Mouse (Mus musculus) kidney, embryonic 15.5 days (tissue): Measurements from ENCODE around the gene Armcx2. TPM values are rescaled to one million over a fixed set of nuclear protein-coding genes. Genes with fewer than 3 reads are reported as not detected.

Experiments used
- microRNA-seq: library from miRNA; unstranded; fragments of <30 nt; microRNA quantifications from one replicate; pipeline ENCODE4, GENCODE M21; 2016
- polyA plus RNA-seq: library from polyadenylated mRNA; unstranded; fragments of >200 nt; fragmentation: Nextera tagmentation; extraction: Ambion mirVana; gene quantifications from 2 replicates; pipeline ENCODE4 v1.2.1, GENCODE M21; 2015

Gene Armcx2
- polyA plus RNA-seq, 1 experiment from 2014 or later = 78.4 TPM

Small RNA genes lying within 50 kb of the gene (microRNA-seq; reads per million reads assigned to microRNA genes)
- 0.44 reads per million for gene Mir7093

Other genes starting within 250 kb of the Armcx2 start
- gene Btk, start 225.7 kb downstream of the Armcx2 start, polyA plus RNA-seq = 1.1 TPM in 2 replicates
- gene Rpl36a, start 223.6 kb downstream of the Armcx2 start, polyA plus RNA-seq = 426 and 524 TPM in 2 replicates
- gene Gla, start 208.1 kb downstream of the Armcx2 start, polyA plus RNA-seq = 5.7 TPM in 2 replicates
- 159 and 167 TPM in 2 replicates for gene Hnrnph2, start 208.0 kb downstream of the Armcx2 start, polyA plus RNA-seq
- gene Armcx4, start 122.7 kb downstream of the Armcx2 start, polyA plus RNA-seq = 4.5 and 4.6 TPM in 2 replicates
- 50.5 and 55.0 TPM in 2 replicates for gene Armcx1, start 91.3 kb downstream of the Armcx2 start, polyA plus RNA-seq
- 22.6 and 22.9 TPM in 2 replicates for gene Armcx6, start 57.8 kb downstream of the Armcx2 start, polyA plus RNA-seq
- 61.5 and 63.5 TPM in 2 replicates for gene Armcx3, start 52.6 kb downstream of the Armcx2 start, polyA plus RNA-seq
- 0.31 and 0.65 TPM in 2 replicates for gene Nxf2, start 155.5 kb upstream of the Armcx2 start, polyA plus RNA-seq
- gene Zmat1, start 200.0 kb upstream of the Armcx2 start, polyA plus RNA-seq = 5.8 and 6.4 TPM in 2 replicates